Mouse (Mus musculus): ENCODE measurements around the gene Abl2. TPM values are rescaled to one million over a fixed set of nuclear protein-coding genes. Genes with fewer than 3 reads are reported as not detected.

The Abl2 gene
- polyA plus RNA-seq, 1 experiment from 2014 or later, result 10.1 TPM

GRCm38 (mm10) chr1:156569615-156570014 is 11.0 kb downstream of the Abl2 start:
- Histone ChIP-seq H3K4me1 (ENCODE audit: control insufficient read depth, insufficient read depth, low read length) (no peaks in the 10 kb centered on the region), H3K4me3 (ENCODE audit: low read depth, low read length) (no peak overlapping the region), H3K36me3 (ENCODE audit: control insufficient read depth, insufficient read depth, low read length) (no peaks in the 10 kb centered on the region), H3K27ac (ENCODE audit: low read depth, low read length) (no peak overlapping the region), H3K9ac (replicated peaks; ENCODE audit: low read depth, low read length) (no peak overlapping the region), H3K9me3 (ENCODE audit: control insufficient read depth, low read length) (no peaks in the 10 kb centered on the region), H3K27me3 (ENCODE audit: control insufficient read depth, insufficient read depth, low read length) (no peaks in the 10 kb centered on the region), H3K4me2 (ENCODE audit: low read depth, low read length) (no peak overlapping the region)
- no peak for ATAC-seq (ENCODE audit: low read depth)
- 77% methylated on average over 4 of the region's 4 CpGs for WGBS

- ATAC-seq (ENCODE audit: low read depth), result no peak
- WGBS, result 75% methylated on average over 4 of the region's 4 CpGs
- Histone ChIP-seq H3K27ac (ENCODE audit: low read depth, low read length) (no peak overlapping the region), H3K4me3 (ENCODE audit: low read depth, low read length) (no peak overlapping the region), H3K9ac (replicated peaks; ENCODE audit: low read depth, low read length) (no peak overlapping the region), H3K9me3 (ENCODE audit: control insufficient read depth, low read length) (no peaks in the 10 kb centered on the region), H3K4me2 (ENCODE audit: low read depth, low read length) (no peak overlapping the region), H3K27me3 (ENCODE audit: control insufficient read depth, insufficient read depth, low read length) (no peaks in the 10 kb centered on the region), H3K4me1 (ENCODE audit: control insufficient read depth, insufficient read depth, low read length) (no peaks in the 10 kb centered on the region), H3K36me3 (ENCODE audit: control insufficient read depth, insufficient read depth, low read length) (no peaks in the 10 kb centered on the region)
These were observed 14.4 kb downstream of the Abl2 start for GRCm38 (mm10) chr1:156572952-156573351.

- no peaks in the 10 kb centered on the region for H3K4me1 ChIP-seq (ENCODE audit: control insufficient read depth, insufficient read depth, low read length)
- H3K4me3 ChIP-seq (ENCODE audit: low read depth, low read length), result no peak overlapping the region
- ATAC-seq (ENCODE audit: low read depth), result no peak
- 75% methylated on average over 11 of the region's 11 CpGs for WGBS
- no peaks in the 10 kb centered on the region for H3K27me3 ChIP-seq (ENCODE audit: control insufficient read depth, insufficient read depth, low read length)
- H3K4me2 ChIP-seq (ENCODE audit: low read depth, low read length), result no peak overlapping the region
- H3K9ac ChIP-seq (replicated peaks; ENCODE audit: low read depth, low read length), result no peak overlapping the region
- H3K27ac ChIP-seq (ENCODE audit: low read depth, low read length), result 0 out of 2 replicates have a peak overlapping the region, but pooled peaks have one; percentile 5
- H3K36me3 ChIP-seq (ENCODE audit: control insufficient read depth, insufficient read depth, low read length), result no peaks in the 10 kb centered on the region
- no peaks in the 10 kb centered on the region for H3K9me3 ChIP-seq (ENCODE audit: control insufficient read depth, low read length)
These were observed 22.6 kb downstream of the Abl2 start for GRCm38 (mm10) chr1:156581149-156581548.

GRCm38 (mm10) chr1:156584175-156584574 is 25.6 kb downstream of the Abl2 start:
- Histone ChIP-seq H3K36me3 (ENCODE audit: control insufficient read depth, insufficient read depth, low read length) (no peaks in the 10 kb centered on the region), H3K27ac (ENCODE audit: low read depth, low read length) (no peak overlapping the region), H3K4me1 (ENCODE audit: control insufficient read depth, insufficient read depth, low read length) (no peaks in the 10 kb centered on the region), H3K9me3 (ENCODE audit: control insufficient read depth, low read length) (no peaks in the 10 kb centered on the region), H3K4me3 (ENCODE audit: low read depth, low read length) (no peak overlapping the region), H3K27me3 (ENCODE audit: control insufficient read depth, insufficient read depth, low read length) (no peaks in the 10 kb centered on the region), H3K9ac (replicated peaks; ENCODE audit: low read depth, low read length) (no peak overlapping the region), H3K4me2 (ENCODE audit: low read depth, low read length) (no peak overlapping the region)
- 71% methylated on average over 1 of the region's 1 CpGs for WGBS
- no peak for ATAC-seq (ENCODE audit: low read depth)

- Histone ChIP-seq H3K4me2 (ENCODE audit: low read depth, low read length) (no peak overlapping the region), H3K27me3 (ENCODE audit: control insufficient read depth, insufficient read depth, low read length) (no peaks in the 10 kb centered on the region), H3K4me1 (ENCODE audit: control insufficient read depth, insufficient read depth, low read length) (no peaks in the 10 kb centered on the region), H3K27ac (ENCODE audit: low read depth, low read length) (no peak overlapping the region), H3K4me3 (ENCODE audit: low read depth, low read length) (no peak overlapping the region), H3K9me3 (ENCODE audit: control insufficient read depth, low read length) (no peaks in the 10 kb centered on the region), H3K36me3 (ENCODE audit: control insufficient read depth, insufficient read depth, low read length) (no peaks in the 10 kb centered on the region), H3K9ac (replicated peaks; ENCODE audit: low read depth, low read length) (no peak overlapping the region)
- ATAC-seq (ENCODE audit: low read depth), result no peak
- 68% methylated on average over 3 of the region's 3 CpGs for WGBS
These were observed 26.9 kb downstream of the Abl2 start for GRCm38 (mm10) chr1:156585512-156585911.

- Histone ChIP-seq H3K9ac (replicated peaks; ENCODE audit: low read depth, low read length) (no peak overlapping the region), H3K36me3 (ENCODE audit: control insufficient read depth, insufficient read depth, low read length) (no peaks in the 10 kb centered on the region), H3K27ac (ENCODE audit: low read depth, low read length) (no peak overlapping the region), H3K4me3 (ENCODE audit: low read depth, low read length) (no peak overlapping the region), H3K4me2 (ENCODE audit: low read depth, low read length) (no peak overlapping the region), H3K27me3 (ENCODE audit: control insufficient read depth, insufficient read depth, low read length) (no peaks in the 10 kb centered on the region), H3K9me3 (ENCODE audit: control insufficient read depth, low read length) (no peaks in the 10 kb centered on the region), H3K4me1 (ENCODE audit: control insufficient read depth, insufficient read depth, low read length) (no peaks in the 10 kb centered on the region)
- ATAC-seq (ENCODE audit: low read depth), result no peak
- WGBS, result 92% methylated on average over 3 of the region's 3 CpGs
These were observed 31.3 kb downstream of the Abl2 start for GRCm38 (mm10) chr1:156589811-156590305.

- Histone ChIP-seq H3K4me2 (ENCODE audit: low read depth, low read length) (no peak overlapping the region), H3K9me3 (ENCODE audit: control insufficient read depth, low read length) (no peaks in the 10 kb centered on the region), H3K4me3 (ENCODE audit: low read depth, low read length) (no peak overlapping the region), H3K4me1 (ENCODE audit: control insufficient read depth, insufficient read depth, low read length) (no peaks in the 10 kb centered on the region), H3K27me3 (ENCODE audit: control insufficient read depth, insufficient read depth, low read length) (no peaks in the 10 kb centered on the region), H3K36me3 (ENCODE audit: control insufficient read depth, insufficient read depth, low read length) (no peaks in the 10 kb centered on the region), H3K9ac (replicated peaks; ENCODE audit: low read depth, low read length) (no peak overlapping the region), H3K27ac (ENCODE audit: low read depth, low read length) (no peak overlapping the region)
- no peak for ATAC-seq (ENCODE audit: low read depth)
- 41% methylated on average over 1 of the region's 1 CpGs for WGBS
These were observed 31.8 kb downstream of the Abl2 start for GRCm38 (mm10) chr1:156590357-156590756.

- Histone ChIP-seq H3K9ac (replicated peaks; ENCODE audit: low read depth, low read length) (no peak overlapping the region), H3K9me3 (ENCODE audit: control insufficient read depth, low read length) (no peaks in the 10 kb centered on the region), H3K27me3 (ENCODE audit: control insufficient read depth, insufficient read depth, low read length) (no peaks in the 10 kb centered on the region), H3K4me3 (ENCODE audit: low read depth, low read length) (no peak overlapping the region), H3K4me2 (ENCODE audit: low read depth, low read length) (no peak overlapping the region), H3K4me1 (ENCODE audit: control insufficient read depth, insufficient read depth, low read length) (no peaks in the 10 kb centered on the region), H3K36me3 (ENCODE audit: control insufficient read depth, insufficient read depth, low read length) (no peaks in the 10 kb centered on the region), H3K27ac (ENCODE audit: low read depth, low read length) (no peak overlapping the region)
- WGBS, result 79% methylated on average over 5 of the region's 5 CpGs
- no peak for ATAC-seq (ENCODE audit: low read depth)
These were observed 34.7 kb downstream of the Abl2 start for GRCm38 (mm10) chr1:156593267-156593666.

- WGBS, result 89% methylated on average over 4 of the region's 4 CpGs
- Histone ChIP-seq H3K9me3 (ENCODE audit: control insufficient read depth, low read length) (no peaks in the 10 kb centered on the region), H3K4me1 (ENCODE audit: control insufficient read depth, insufficient read depth, low read length) (no peaks in the 10 kb centered on the region), H3K4me3 (ENCODE audit: low read depth, low read length) (no peak overlapping the region), H3K9ac (replicated peaks; ENCODE audit: low read depth, low read length) (no peak overlapping the region), H3K27ac (ENCODE audit: low read depth, low read length) (no peak overlapping the region), H3K27me3 (ENCODE audit: control insufficient read depth, insufficient read depth, low read length) (no peaks in the 10 kb centered on the region), H3K4me2 (ENCODE audit: low read depth, low read length) (no peak overlapping the region), H3K36me3 (ENCODE audit: control insufficient read depth, insufficient read depth, low read length) (no peaks in the 10 kb centered on the region)
- no peak for ATAC-seq (ENCODE audit: low read depth)
These were observed 38.5 kb downstream of the Abl2 start for GRCm38 (mm10) chr1:156597089-156597488.

All from neural tube, embryonic 14.5 days (tissue).